Mouse (Mus musculus): ENCODE measurements around the gene Prkch. TPM values are rescaled to one million over a fixed set of nuclear protein-coding genes. Genes with fewer than 3 reads are reported as not detected.
A peak's percentile ranks its signal among the peaks of the same experiment; 100 is the strongest.

Prkch gene
- polyA plus RNA-seq, 1 experiment = not detected

DNA sequence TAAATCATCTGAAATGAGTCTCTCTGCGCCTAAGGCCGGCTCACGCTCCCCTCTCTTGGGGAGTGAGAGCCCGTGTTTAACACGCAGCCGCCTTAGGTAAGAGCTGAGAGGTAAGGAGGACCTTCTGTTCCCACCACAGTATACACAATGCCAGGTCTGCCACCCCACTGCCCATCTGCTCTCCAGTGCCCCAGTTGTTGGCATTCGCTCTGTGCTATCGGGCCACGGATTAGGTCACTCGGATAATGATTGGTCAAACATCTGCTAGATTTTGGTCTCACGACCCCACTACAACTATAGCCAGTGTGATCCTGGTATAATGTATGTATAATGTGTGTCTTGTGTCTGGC is 19.0 kb upstream of the Prkch start:
- Histone ChIP-seq H3K4me3 (ENCODE audit: insufficient read depth, low read depth, low read length) (no peak overlapping the region), H3K27ac (ENCODE audit: insufficient read depth, low read depth, low read length) (no peak overlapping the region), H3K4me1 (ENCODE audit: control insufficient read depth, insufficient read depth, low read length) (0 out of 2 replicates have a peak, but pooled peaks cover 2% of the 10 kb centered on the region)
- TF ChIP-seq POLR2A (IDR thresholded peaks at IDR 0.05; ENCODE audit: insufficient read depth, low read depth, low read length) (no peak), CTCF (IDR thresholded peaks at IDR 0.05; ENCODE audit: insufficient read depth, low read depth, low read length) (no peak)
- WGBS = 63% methylated on average over 11 of the region's 11 CpGs

DNA sequence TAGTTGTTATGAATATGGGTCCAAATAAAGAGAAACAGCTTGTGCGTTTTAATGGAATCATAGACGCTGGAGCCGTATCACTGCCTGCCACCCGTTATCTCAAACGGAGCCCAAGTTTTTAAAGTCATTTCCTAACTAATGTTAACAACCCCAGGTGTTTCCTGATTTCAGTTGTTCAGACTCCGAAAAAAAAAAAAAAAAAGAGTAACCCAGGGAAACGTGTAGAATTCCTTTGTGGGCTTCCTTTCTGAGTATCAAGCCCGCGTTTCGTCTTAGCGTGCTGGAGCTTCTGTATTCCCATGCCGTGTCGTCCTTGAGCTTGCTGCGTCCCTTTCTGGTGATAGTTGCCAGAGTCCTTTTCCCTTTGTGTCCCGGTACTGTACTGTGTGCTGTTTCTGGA is 10.0 kb upstream of the Prkch start:
- 76% methylated on average over 15 of the region's 15 CpGs for WGBS
- Histone ChIP-seq H3K27ac (ENCODE audit: insufficient read depth, low read depth, low read length) (no peak overlapping the region), H3K4me1 (ENCODE audit: control insufficient read depth, insufficient read depth, low read length) (no peaks in the 10 kb centered on the region), H3K4me3 (ENCODE audit: insufficient read depth, low read depth, low read length) (no peak overlapping the region)
- TF ChIP-seq POLR2A (IDR thresholded peaks at IDR 0.05; ENCODE audit: insufficient read depth, low read depth, low read length) (no peak), CTCF (IDR thresholded peaks at IDR 0.05; ENCODE audit: insufficient read depth, low read depth, low read length) (no peak)

DNA sequence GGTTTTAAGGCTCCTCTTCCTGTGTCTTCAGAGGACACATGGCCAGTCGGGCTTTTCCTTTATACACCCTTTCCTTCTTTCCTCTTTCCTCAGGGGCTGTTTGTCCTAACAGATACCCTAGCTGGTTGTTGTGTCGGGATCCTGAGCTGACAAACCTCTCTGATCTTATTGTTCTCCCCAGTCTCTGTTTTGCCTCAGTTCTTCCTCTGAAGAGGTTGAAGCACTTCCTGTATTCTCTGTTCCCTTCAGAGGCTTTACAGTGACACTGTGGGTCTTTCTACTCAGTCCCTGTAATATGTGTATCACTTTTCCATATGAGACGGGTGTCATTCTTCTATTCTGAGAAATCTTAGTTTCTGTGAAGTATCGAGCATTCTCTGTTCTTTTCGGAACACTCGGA is 6.5 kb upstream of the Prkch start:
- TF ChIP-seq POLR2A (IDR thresholded peaks at IDR 0.05; ENCODE audit: insufficient read depth, low read depth, low read length) = no peak
- TF ChIP-seq CTCF (IDR thresholded peaks at IDR 0.05; ENCODE audit: insufficient read depth, low read depth, low read length) = no peak
- WGBS = 79% methylated on average over 6 of the region's 6 CpGs
- H3K4me3 ChIP-seq (ENCODE audit: insufficient read depth, low read depth, low read length) = no peak overlapping the region
- no peak overlapping the region for H3K27ac ChIP-seq (ENCODE audit: insufficient read depth, low read depth, low read length)
- H3K4me1 ChIP-seq (ENCODE audit: control insufficient read depth, insufficient read depth, low read length) = no peaks in the 10 kb centered on the region

DNA sequence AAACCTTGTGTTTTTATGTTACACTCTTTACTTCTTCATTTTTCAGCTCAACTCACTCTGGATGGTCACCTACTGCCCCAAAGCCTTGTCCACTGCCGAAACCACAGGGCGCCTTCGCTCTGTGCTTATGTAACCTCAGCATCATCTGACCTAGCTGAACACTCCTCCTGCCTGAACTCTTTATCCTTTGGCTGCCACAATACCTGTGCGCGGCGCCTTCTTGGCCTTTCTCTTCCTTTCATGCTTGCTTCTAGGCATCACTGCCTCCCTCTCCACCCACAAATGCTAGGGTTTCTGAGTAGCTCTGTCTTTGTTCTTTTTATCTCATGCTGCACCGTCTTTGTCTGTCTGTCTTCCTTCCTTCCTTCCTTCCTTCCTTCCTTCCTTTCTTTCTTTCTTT is 3.8 kb upstream of the Prkch start:
- WGBS = 88% methylated on average over 7 of the region's 7 CpGs
- Histone ChIP-seq H3K4me1 (ENCODE audit: control insufficient read depth, insufficient read depth, low read length) (peaks cover 16% of the 10 kb centered on the region), H3K27ac (ENCODE audit: insufficient read depth, low read depth, low read length) (no peak overlapping the region), H3K4me3 (ENCODE audit: insufficient read depth, low read depth, low read length) (no peak overlapping the region)
- TF ChIP-seq CTCF (IDR thresholded peaks at IDR 0.05; ENCODE audit: insufficient read depth, low read depth, low read length) = no peak

DNA sequence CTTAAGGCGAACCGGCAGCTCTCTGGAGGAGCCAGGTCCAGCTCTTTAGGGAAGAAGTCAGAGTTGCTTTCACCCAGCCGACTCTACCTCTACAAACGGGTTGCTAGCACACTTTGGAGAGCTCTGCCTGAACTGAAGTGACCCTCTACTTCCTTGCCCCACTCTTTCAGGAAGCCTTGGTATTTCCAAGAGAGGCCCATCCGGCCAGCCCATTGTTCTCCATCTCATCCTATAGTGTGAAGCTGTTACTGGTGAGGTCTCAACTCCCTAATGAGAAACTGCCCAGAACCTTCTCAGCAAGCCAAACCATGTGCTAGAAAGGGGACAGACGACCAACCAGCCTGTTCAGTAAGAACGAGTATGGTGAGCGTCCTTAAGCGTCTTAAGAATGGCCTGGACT is 1.3 kb upstream of the Prkch start:
- Histone ChIP-seq H3K27ac (ENCODE audit: insufficient read depth, low read depth, low read length) (no peak overlapping the region), H3K4me3 (ENCODE audit: insufficient read depth, low read depth, low read length) (no peak overlapping the region), H3K4me1 (ENCODE audit: control insufficient read depth, insufficient read depth, low read length) (peaks cover 16% of the 10 kb centered on the region)
- no peak for TF ChIP-seq CTCF (IDR thresholded peaks at IDR 0.05; ENCODE audit: insufficient read depth, low read depth, low read length)
- TF ChIP-seq POLR2A (IDR thresholded peaks at IDR 0.05; ENCODE audit: insufficient read depth, low read depth, low read length) = no peak
- WGBS = 86% methylated on average over 9 of the region's 9 CpGs

DNA sequence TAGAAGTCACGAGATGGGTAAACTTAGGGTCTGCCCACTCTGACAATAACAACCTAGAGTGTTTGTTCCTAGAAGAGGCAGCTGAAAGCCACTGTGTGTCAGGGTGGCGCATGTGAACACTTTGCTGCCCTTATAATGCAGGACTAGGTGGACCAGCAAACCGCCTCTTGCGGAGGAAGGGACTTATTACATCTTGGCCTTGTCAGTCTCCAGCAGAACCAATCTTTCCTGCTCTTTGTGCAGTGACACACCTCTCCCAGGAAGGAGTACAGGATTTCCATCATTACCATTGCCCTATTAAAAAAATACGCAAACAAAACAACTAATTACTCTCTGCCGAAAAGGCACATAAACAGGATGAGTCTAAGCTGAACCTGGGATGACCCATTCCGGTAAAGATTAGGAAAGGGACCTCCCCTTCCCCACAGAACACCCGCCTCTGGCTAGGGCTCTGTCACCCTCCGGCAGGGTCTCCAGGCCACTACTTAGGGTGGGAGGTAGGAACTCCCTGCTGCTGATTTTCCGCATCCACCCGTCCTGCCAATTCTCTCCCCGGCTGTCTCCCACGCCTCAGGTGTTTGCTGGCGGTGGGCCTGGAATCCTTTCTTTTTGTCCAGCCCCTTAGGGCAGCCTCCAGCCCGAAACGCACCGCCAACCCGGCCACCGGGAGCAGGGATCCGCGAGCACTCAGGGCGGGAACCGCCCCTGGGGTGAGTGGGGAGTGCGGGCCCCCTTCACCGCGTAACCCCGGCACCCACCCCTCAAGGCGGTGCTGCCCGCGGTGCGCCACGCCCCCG is 585 bp upstream of the Prkch start:
- Histone ChIP-seq H3K4me1 (ENCODE audit: control insufficient read depth, insufficient read depth, low read length) (peaks cover 16% of the 10 kb centered on the region), H3K27ac (ENCODE audit: insufficient read depth, low read depth, low read length) (no peak overlapping the region), H3K4me3 (ENCODE audit: insufficient read depth, low read depth, low read length) (peak overlapping the region; percentile 62)
- no peak for TF ChIP-seq CTCF (IDR thresholded peaks at IDR 0.05; ENCODE audit: insufficient read depth, low read depth, low read length)
- no peak for TF ChIP-seq POLR2A (IDR thresholded peaks at IDR 0.05; ENCODE audit: insufficient read depth, low read depth, low read length)
- WGBS = 12% methylated on average over 33 of the region's 33 CpGs

DNA sequence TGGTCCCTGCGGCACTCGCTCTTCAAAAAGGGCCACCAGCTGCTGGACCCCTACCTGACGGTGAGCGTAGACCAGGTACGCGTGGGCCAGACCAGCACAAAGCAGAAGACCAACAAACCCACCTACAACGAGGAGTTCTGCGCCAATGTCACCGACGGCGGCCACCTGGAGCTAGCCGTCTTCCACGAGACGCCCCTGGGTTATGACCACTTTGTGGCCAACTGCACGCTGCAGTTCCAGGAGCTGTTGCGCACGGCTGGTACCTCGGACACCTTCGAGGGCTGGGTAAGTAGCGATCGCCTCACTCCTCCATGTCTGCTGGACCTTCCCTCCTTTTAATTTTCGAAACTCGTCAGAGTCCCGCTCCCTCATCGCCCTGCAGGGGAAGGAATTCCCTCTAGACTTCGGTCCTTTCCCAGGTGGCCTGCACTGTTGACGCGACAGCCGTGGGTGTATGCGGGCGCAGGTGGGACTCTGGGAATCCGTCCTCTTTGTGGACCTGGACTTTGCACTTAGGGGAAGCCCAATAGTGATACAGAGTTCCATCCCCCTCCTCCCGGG is 725 bp downstream of the Prkch start:
- TF ChIP-seq POLR2A (IDR thresholded peaks at IDR 0.05; ENCODE audit: insufficient read depth, low read depth, low read length) = no peak
- no peak for TF ChIP-seq CTCF (IDR thresholded peaks at IDR 0.05; ENCODE audit: insufficient read depth, low read depth, low read length)
- Histone ChIP-seq H3K4me1 (ENCODE audit: control insufficient read depth, insufficient read depth, low read length) (peaks cover 16% of the 10 kb centered on the region), H3K27ac (ENCODE audit: insufficient read depth, low read depth, low read length) (no peak overlapping the region), H3K4me3 (ENCODE audit: insufficient read depth, low read depth, low read length) (peak overlapping the region; percentile 62)
- 2% methylated on average over 33 of the region's 33 CpGs for WGBS

DNA sequence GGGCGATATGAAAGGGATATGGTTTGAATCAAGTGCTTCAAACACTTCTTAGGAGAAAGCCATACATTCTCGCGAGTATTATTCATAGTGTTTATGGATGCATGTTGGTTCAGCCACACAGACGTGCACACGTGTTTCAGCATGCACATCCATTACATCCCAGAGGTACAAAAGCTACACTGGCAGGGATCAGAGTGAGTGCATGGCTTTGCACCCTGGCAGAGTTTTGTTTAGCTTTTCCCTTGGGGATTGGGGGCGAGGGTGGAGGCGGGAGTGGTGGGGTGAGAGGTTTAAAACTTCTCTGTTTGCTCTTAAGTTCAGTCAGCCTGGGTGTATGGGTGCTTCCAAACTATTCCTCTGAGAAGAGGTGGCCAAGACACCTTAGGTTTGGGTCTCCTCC is 1.3 kb downstream of the Prkch start:
- TF ChIP-seq POLR2A (IDR thresholded peaks at IDR 0.05; ENCODE audit: insufficient read depth, low read depth, low read length) (no peak), CTCF (IDR thresholded peaks at IDR 0.05; ENCODE audit: insufficient read depth, low read depth, low read length) (no peak)
- Histone ChIP-seq H3K4me1 (ENCODE audit: control insufficient read depth, insufficient read depth, low read length) (peaks cover 16% of the 10 kb centered on the region), H3K27ac (ENCODE audit: insufficient read depth, low read depth, low read length) (no peak overlapping the region), H3K4me3 (ENCODE audit: insufficient read depth, low read depth, low read length) (0 out of 2 replicates have a peak overlapping the region, but pooled peaks have one; percentile 4)
- 5% methylated on average over 7 of the region's 7 CpGs for WGBS

DNA sequence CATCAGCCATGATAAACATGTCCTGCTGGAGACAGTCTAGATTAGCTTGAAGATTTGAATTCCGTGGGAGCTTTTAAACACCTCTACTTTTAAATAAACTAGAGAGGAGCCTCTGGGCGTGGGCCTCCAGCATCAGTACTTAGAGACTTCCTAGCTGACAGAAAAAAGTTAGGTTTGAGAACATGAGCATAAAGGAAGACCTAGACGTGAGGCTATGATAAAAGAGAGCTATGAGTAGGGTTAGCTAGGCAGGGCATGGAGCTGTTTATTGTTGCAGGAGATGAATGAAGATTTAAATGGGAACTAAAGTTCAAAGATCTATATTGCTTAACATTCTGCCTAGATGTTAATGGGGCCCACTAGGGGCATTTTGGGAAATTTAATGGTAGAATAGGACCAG is 2.7 kb downstream of the Prkch start:
- 88% methylated on average over 3 of the region's 3 CpGs for whole genome bisulfite sequencing
- TF ChIP-seq CTCF (IDR thresholded peaks at IDR 0.05; ENCODE audit: insufficient read depth, low read depth, low read length) (no peak), POLR2A (IDR thresholded peaks at IDR 0.05; ENCODE audit: insufficient read depth, low read depth, low read length) (no peak)

More for the DNA sequence above, 2.7 kb downstream of the Prkch start:
- H3K27ac ChIP-seq (ENCODE audit: insufficient read depth, low read depth, low read length) = no peak overlapping the region
- peaks cover 16% of the 10 kb centered on the region for H3K4me1 ChIP-seq (ENCODE audit: control insufficient read depth, insufficient read depth, low read length)
- H3K4me3 ChIP-seq (ENCODE audit: insufficient read depth, low read depth, low read length) = no peak overlapping the region
